Mouse (Mus musculus) gastrocnemius, postnatal 10 days (tissue): ENCODE results near the gene Gm9936. TPM values are rescaled to one million over a fixed set of nuclear protein-coding genes. Genes with fewer than 3 reads are reported as not detected.
"Not testable (repeated sequence)": the region's sequence is repeated elsewhere in the genome, so short reads cannot be mapped to it uniquely, and the experiment has no call there.

Source experiments
- DNase-seq: peaks from one replicate; pipeline ENCODE4 v3.0.0; 2021; ENCODE audit warnings: mixed read lengths
- long read RNA-seq, 2 experiments: library from polyadenylated mRNA; stranded (forward); transcript quantifications; one replicate each; pipeline ENCODE4 v2.0.0; 2021
- total RNA-seq, 2 experiments: library from RNA; stranded (reverse); gene quantifications; 2 replicates each; pipeline ENCODE4 v1.2.3; 2021

Gene Gm9936
- total RNA-seq, result not detected
- long read RNA-seq, experiment 1, result 0 reads
- long read RNA-seq, experiment 2, result 0 reads

GRCm38 (mm10) chr5:114858582-114858981, at the start of gene Gm9936:
Gene Gm9936 (minus strand): TSS chr5:114858682.
- DNase-seq, result no peak

- peak; percentile 31 for DNase-seq
These were observed 43.9 kb upstream of the Gm9936 start for GRCm38 (mm10) chr5:114902413-114902812.

GRCm38 (mm10) chr5:114898857-114899256, 40.4 kb upstream of the Gm9936 start:
- no peak for DNase-seq

GRCm38 (mm10) chr5:114897374-114897793, 38.9 kb upstream of the Gm9936 start:
- DNase-seq, result no peak

GRCm38 (mm10) chr5:114896688-114897373, 38.3 kb upstream of the Gm9936 start, which contains the start of gene Oasl2:
Gene Oasl2 (plus strand): TSS chr5:114896936.
- DNase-seq, result no peak

GRCm38 (mm10) chr5:114895542-114895941, 37.1 kb upstream of the Gm9936 start:
- no peak for DNase-seq

GRCm38 (mm10) chr5:114888995-114889394, 30.5 kb upstream of the Gm9936 start:
- no peak for DNase-seq

- no peak for DNase-seq
These were observed 28.3 kb upstream of the Gm9936 start for GRCm38 (mm10) chr5:114886801-114887200.

- no peak for DNase-seq
These were observed 24.5 kb upstream of the Gm9936 start for GRCm38 (mm10) chr5:114883022-114883421.

- not testable (repeated sequence) for DNase-seq
These were observed 23.8 kb upstream of the Gm9936 start for GRCm38 (mm10) chr5:114882319-114882718.

- no peak for DNase-seq
These were observed 20.9 kb upstream of the Gm9936 start for GRCm38 (mm10) chr5:114879399-114879798.

- DNase-seq, result no peak
These were observed 19.0 kb upstream of the Gm9936 start for GRCm38 (mm10) chr5:114877487-114877886.

- DNase-seq, result no peak
These were observed 17.8 kb upstream of the Gm9936 start for GRCm38 (mm10) chr5:114876331-114876730.

GRCm38 (mm10) chr5:114875858-114876257, 17.4 kb upstream of the Gm9936 start:
- DNase-seq, result no peak

GRCm38 (mm10) chr5:114865279-114865678, 6.8 kb upstream of the Gm9936 start:
- no peak for DNase-seq

- no peak for DNase-seq
These were observed 6.3 kb upstream of the Gm9936 start for GRCm38 (mm10) chr5:114864813-114865212.

GRCm38 (mm10) chr5:114861730-114862129, 3.2 kb upstream of the Gm9936 start:
- no peak for DNase-seq

GRCm38 (mm10) chr5:114859253-114859652, 771 bp upstream of the Gm9936 start:
- peak; percentile 76 for DNase-seq

GRCm38 (mm10) chr5:114853364-114853763, 5.1 kb downstream of the Gm9936 start, which contains the start of gene 4930519G04Rik:
Gene 4930519G04Rik (plus strand): TSS chr5:114853664.
- DNase-seq, result not testable (repeated sequence)

GRCm38 (mm10) chr5:114851565-114852236, 6.8 kb downstream of the Gm9936 start:
- no peak for DNase-seq

- DNase-seq, result not testable (repeated sequence)
These were observed 14.1 kb downstream of the Gm9936 start for GRCm38 (mm10) chr5:114844371-114844770.

GRCm38 (mm10) chr5:114842674-114843073, 15.8 kb downstream of the Gm9936 start:
- no peak for DNase-seq

GRCm38 (mm10) chr5:114842155-114842554, 16.3 kb downstream of the Gm9936 start:
- DNase-seq, result not testable (repeated sequence)
